Mouse (Mus musculus) kidney, postnatal 0 days (tissue): ENCODE measurements around the gene Bicral. TPM values are rescaled to one million over a fixed set of nuclear protein-coding genes. Genes with fewer than 3 reads are reported as not detected.

Experiments used
- ATAC-seq: fragments of 200-750 bp; cut with Nextera tagmentation; replicated peaks from 2 replicates; pipeline ENCODE4 v1.8.0; 2017; ENCODE audit warnings: low read depth, moderate number of reproducible peaks, moderate TSS enrichment, moderate library complexity; ENCODE audit not compliant: low FRiP score
- DNase-seq: peaks from one replicate; pipeline ENCODE4 v3.0.0-alpha.2; 2016; ENCODE audit warnings: low spot score
- H3K27ac ChIP-seq: fragments of 300-500 bp; sonication (generic); 2 replicates; pipeline ENCODE4 v1.5.1; 2014; ENCODE audit warnings: mild to moderate bottlenecking
- H3K27me3 ChIP-seq: fragments of 300-500 bp; sonication (generic); 2 replicates; pipeline ENCODE4 v1.6.1; 2014; ENCODE audit warnings: low read length, mixed read lengths; ENCODE audit not compliant: insufficient read depth
- H3K36me3 ChIP-seq: fragments of 300-500 bp; sonication (generic); 2 replicates; pipeline ENCODE4 v1.6.1; 2014; ENCODE audit warnings: low read length, mixed read lengths; ENCODE audit not compliant: insufficient read depth
- H3K4me1 ChIP-seq: fragments of 300-500 bp; sonication (generic); replicated peaks from 2 replicates; pipeline ENCODE4 v1.6.1; 2014; ENCODE audit warnings: antibody characterized with exemption, low read length, mixed read lengths; ENCODE audit not compliant: insufficient read depth
- H3K4me2 ChIP-seq: fragments of 300-500 bp; sonication (generic); 2 replicates; pipeline ENCODE4 v1.6.1; 2014; ENCODE audit warnings: mild to moderate bottlenecking, low read length, moderate library complexity, mixed read lengths
- H3K4me3 ChIP-seq: fragments of 300-500 bp; sonication (generic); replicated peaks from 2 replicates; pipeline ENCODE4 v1.5.1; 2014; ENCODE audit warnings: low read depth, low read length
- H3K9ac ChIP-seq: fragments of 300-500 bp; sonication (generic); 2 replicates; pipeline ENCODE4 v1.6.1; 2014; ENCODE audit warnings: low read depth, low read length
- H3K9me3 ChIP-seq: fragments of 300-500 bp; sonication (generic); replicated peaks from 2 replicates; pipeline ENCODE4 v1.6.1; 2016; ENCODE audit warnings: low read length, inconsistent platforms, mixed read lengths
- CTCF ChIP-seq: IDR thresholded peaks from 2 replicates; pipeline ENCODE4 v1.5.1; 2016; ENCODE audit warnings: antibody characterized with exemption, low read depth, mild to moderate bottlenecking, moderate library complexity
- WGBS: fragments of 180-500 bp; shearing (Covaris S2); extraction: QIAGEN DNeasy Blood & Tissue Kit; methylation state at CpG from one replicate; pipeline ENCODE4 v1.1.7; 2014; 5-methylcytosine and 5-hydroxymethylcytosine counted together
- polyA plus RNA-seq: library from polyadenylated mRNA; unstranded; fragments of >200 nt; fragmentation: Nextera tagmentation; extraction: Ambion mirVana; gene quantifications from 2 replicates; pipeline ENCODE4 v1.2.1, GENCODE M21; 2015

The Bicral gene
- polyA plus RNA-seq, 1 experiment from 2014 or later, result 4.1 TPM

GRCm38 (mm10) chr17:46782341-46783221, 75.7 kb downstream of the Bicral start, which contains the start of gene Rpl7l1:
TSS of gene Rpl7l1 (minus strand) at chr17:46782672.
- H3K4me3 ChIP-seq, result peak within 1 kb of the TSS; percentile 62
- 0 out of 2 replicates have a peak, but pooled peaks cover 3% of the 10 kb centered on the region for H3K4me1 ChIP-seq
- no peaks in the 10 kb centered on the region for H3K9me3 ChIP-seq
- H3K4me2 ChIP-seq, result peak within 1 kb of the TSS; percentile 66
- ATAC-seq (peak; percentile 93), DNase-seq (peak; percentile 97)
- under 1% methylated on average over 42 of the region's 44 CpGs for WGBS
- H3K27ac ChIP-seq, result peak within 1 kb of the TSS; percentile 82
- H3K27me3 ChIP-seq, result no peaks in the 10 kb centered on the region
- H3K36me3 ChIP-seq, result peaks cover 24% of the 10 kb centered on the region
- peak; percentile 77 for TF ChIP-seq CTCF
- H3K9ac ChIP-seq, result peak within 1 kb of the TSS; percentile 75

GRCm38 (mm10) chr17:46781876-46782275, 76.4 kb downstream of the Bicral start:
- Histone ChIP-seq H3K27ac (peak overlapping the region; percentile 82), H3K4me2 (peak overlapping the region; percentile 66), H3K9ac (peak overlapping the region; percentile 75), H3K9me3 (no peaks in the 10 kb centered on the region), H3K4me1 (0 out of 2 replicates have a peak, but pooled peaks cover 3% of the 10 kb centered on the region), H3K36me3 (peaks cover 29% of the 10 kb centered on the region), H3K27me3 (no peaks in the 10 kb centered on the region), H3K4me3 (peak overlapping the region; percentile 62)
- WGBS, result under 1% methylated on average over 11 of the region's 11 CpGs
- ATAC-seq (peak; percentile 64), DNase-seq (peak; percentile 28)
- TF ChIP-seq CTCF, result no peak

DNA sequence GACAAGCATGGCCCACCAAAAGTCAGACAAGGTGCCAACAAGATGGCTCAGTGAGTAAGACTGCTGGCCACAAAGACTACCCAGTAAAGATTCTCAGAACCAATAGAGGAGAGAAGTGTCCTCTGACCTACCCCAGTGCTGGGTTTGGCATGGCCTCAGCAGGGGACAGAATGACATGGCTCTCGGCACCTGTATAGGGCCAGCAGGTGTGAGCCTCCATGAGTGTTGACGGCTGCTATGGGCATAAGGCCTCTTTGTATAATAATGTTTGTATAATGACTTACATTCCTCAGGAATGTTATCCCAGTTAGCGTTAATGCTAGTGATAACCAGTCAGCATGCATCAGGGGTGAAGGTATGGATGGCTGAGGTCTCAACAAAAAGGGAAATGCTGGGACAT, 82.2 kb downstream of the Bicral start:
- ATAC-seq (no peak), DNase-seq (no peak)
- Histone ChIP-seq H3K27ac (no peak overlapping the region), H3K4me3 (no peak overlapping the region), H3K9ac (no peak overlapping the region), H3K27me3 (no peaks in the 10 kb centered on the region), H3K9me3 (no peaks in the 10 kb centered on the region), H3K36me3 (peaks cover 46% of the 10 kb centered on the region), H3K4me2 (no peak overlapping the region), H3K4me1 (0 out of 2 replicates have a peak, but pooled peaks cover 2% of the 10 kb centered on the region)
- no peak for TF ChIP-seq CTCF
- 77% methylated on average over 3 of the region's 3 CpGs for whole genome bisulfite sequencing

GRCm38 (mm10) chr17:46775070-46775469, 83.2 kb downstream of the Bicral start:
- no peak for ATAC-seq
- WGBS, result 93% methylated on average over 9 of the region's 9 CpGs
- Histone ChIP-seq H3K27ac (no peak overlapping the region), H3K36me3 (peaks cover 43% of the 10 kb centered on the region), H3K9ac (no peak overlapping the region), H3K4me2 (no peak overlapping the region), H3K4me3 (no peak overlapping the region), H3K27me3 (no peaks in the 10 kb centered on the region), H3K4me1 (no peaks in the 10 kb centered on the region), H3K9me3 (no peaks in the 10 kb centered on the region)
- TF ChIP-seq CTCF, result no peak
- DNase-seq, result no peak

DNA sequence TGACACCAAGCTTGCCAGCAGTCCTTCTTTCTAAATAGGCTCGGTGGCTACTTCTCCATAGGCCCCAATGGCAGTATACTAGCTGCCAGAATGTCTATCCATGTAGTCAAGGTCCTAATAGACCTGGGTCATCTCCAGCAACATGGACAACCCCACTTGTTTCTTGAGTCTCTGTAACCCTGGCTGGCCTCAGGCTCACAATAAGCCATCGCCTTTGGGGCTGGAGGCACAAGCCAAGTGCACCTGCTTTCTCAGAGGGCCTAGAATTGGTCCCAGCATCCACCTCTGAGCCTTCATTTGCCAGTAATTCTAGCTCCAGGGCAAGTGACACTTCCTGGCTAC, 84.2 kb downstream of the Bicral start:
- Histone ChIP-seq H3K27ac (no peak overlapping the region), H3K27me3 (no peaks in the 10 kb centered on the region), H3K36me3 (peaks cover 36% of the 10 kb centered on the region), H3K4me2 (peak overlapping the region; percentile 90; the same call in 1 of the 2 replicates), H3K9me3 (no peaks in the 10 kb centered on the region), H3K9ac (no peak overlapping the region), H3K4me3 (no peak overlapping the region), H3K4me1 (no peaks in the 10 kb centered on the region)
- 39% methylated on average over 2 of the region's 2 CpGs for WGBS
- ATAC-seq (no peak), DNase-seq (no peak)
- no peak for TF ChIP-seq CTCF

DNA sequence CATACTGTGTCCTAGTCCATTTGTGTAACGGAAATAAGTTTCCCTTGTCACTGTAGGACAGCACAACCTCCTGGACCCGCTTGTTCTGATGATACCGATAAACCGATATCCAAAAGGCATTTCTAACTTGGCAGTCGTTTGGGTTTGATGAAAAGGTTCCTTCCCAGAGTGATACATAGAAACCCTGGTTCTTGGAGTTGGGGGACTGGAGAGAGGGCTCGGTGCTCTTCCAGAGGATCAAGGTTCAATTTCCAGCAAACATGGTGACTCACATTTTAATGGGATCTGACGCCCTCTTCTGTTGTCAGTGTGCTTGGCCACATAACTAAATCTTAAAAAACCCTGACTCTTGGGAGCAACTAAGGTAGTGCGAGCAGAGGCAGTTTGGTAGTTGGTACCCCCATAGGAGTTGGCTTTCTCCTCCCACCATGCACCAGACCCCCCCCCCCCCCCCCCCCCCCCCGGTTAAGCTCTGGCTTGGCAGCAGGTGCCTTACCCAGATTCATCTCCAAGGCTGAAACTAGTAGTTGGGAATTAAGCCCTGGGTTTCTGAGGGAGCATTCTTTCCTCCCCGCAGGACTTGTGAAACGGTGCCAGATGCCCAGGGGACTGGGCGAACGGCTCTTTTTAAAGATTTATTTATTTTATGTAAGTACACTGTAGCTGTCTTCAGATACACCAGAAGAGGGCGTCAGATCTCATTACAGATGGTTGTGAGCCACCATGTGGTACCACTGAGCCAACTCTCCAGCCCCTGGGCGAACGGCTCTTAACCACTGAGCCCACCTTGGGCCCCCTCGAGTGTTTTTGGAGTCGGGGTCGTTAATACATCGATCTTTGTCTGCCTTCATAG, 84.8 kb downstream of the Bicral start:
- Histone ChIP-seq H3K4me2 (peak overlapping the region; percentile 90), H3K36me3 (peaks cover 31% of the 10 kb centered on the region), H3K9me3 (no peaks in the 10 kb centered on the region), H3K27ac (peak overlapping the region; percentile 86), H3K4me3 (peak overlapping the region; percentile 85), H3K27me3 (no peaks in the 10 kb centered on the region), H3K9ac (peak overlapping the region; percentile 73), H3K4me1 (no peaks in the 10 kb centered on the region)
- DNase-seq (peak; percentile 55), ATAC-seq (0 out of 2 replicates have a peak, but pooled peaks have one; percentile 8)
- 7% methylated on average over 19 of the region's 20 CpGs for WGBS
- TF ChIP-seq CTCF, result peak; percentile 52
